Mouse (Mus musculus) embryo, embryonic 9.5 days (tissue): ENCODE measurements around the gene Oosp2.

ENCODE experiments used
- DNase-seq: peaks from one replicate; pipeline ENCODE4 v3.0.0-alpha.2; 2017; ENCODE audit errors: extremely low spot score

The Oosp2 gene

GRCm38 (mm10) chr19:11604603-11605002, 55.8 kb downstream of the Oosp2 start, which contains the start of gene Ms4a6d:
Gene Ms4a6d, minus strand, starts transcription at chr19:11604849.
- no peak for DNase-seq

DNA sequence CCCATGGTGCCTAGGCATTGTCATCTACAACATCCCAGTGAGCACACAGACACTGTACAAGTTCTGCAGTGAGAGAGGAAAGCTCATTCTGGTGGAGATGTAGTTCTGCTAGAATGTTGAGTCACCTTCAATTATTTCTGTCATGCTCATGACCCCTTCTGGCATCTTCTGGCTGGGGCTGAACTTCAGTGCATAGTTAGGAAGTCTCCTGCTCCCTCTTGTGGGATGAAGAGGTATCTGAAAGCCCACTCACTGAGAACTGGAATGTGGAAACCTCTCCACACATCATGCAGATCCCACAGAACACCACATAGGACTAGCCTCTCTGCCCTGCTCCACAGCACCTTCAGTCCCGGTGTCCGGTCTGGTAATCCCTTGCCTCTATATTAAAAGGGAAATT, 58.3 kb downstream of the Oosp2 start:
- no peak for DNase-seq

DNA sequence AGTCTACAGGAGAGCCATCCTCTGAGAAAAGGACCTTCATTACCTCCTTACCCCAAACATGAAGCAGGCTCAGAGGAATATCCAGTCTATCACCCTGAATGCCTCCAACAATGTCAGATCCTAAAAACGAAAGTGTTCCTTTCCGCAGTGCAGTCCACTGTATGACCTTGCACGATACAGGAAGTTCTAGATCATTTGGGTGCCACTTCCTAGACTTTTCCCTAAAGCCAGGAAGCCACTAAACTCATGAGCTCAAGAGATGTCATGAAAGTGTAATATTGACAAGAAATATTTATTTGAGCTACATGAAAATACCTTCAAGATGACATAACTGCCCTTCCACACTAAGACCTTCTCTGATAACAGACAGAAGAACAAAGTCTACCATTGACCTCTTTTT, 59.0 kb downstream of the Oosp2 start:
- no peak for DNase-seq
